Mouse (Mus musculus) left cerebral cortex, postnatal 14 days (tissue): Measurements from ENCODE around the gene Faf1. TPM values are rescaled to one million over a fixed set of nuclear protein-coding genes. Genes with fewer than 3 reads are reported as not detected.

ENCODE experiments used
- DNase-seq, 2 experiments: peaks; one replicate each; pipeline ENCODE4 v3.0.0; 2021 to 2022; ENCODE audit warnings: low spot score in 2 of 2, mixed read lengths in 1 of 2
- intact Hi-C: fragments of 180-260 bp; cut with DNase I; formaldehyde crosslinking; loops from one replicate; pipeline ENCODE4 v1.15.1; 2025
- total RNA-seq, 2 experiments: library from RNA; stranded (reverse); gene quantifications; 2 replicates each; pipeline ENCODE4 v1.2.3; 2021

The Faf1 gene
- total RNA-seq, 2 experiments from 2014 or later, result 23.5 to 26.9 TPM

GRCm38 (mm10) chr4:109983281-109984001, 307.1 kb downstream of the Faf1 start:
- no peak for DNase-seq
- intact Hi-C loops, result loop anchor here (5.0 kb wide), 2 partner anchors 221 to 304 kb away; no protein-coding TSS in a partner anchor

GRCm38 (mm10) chr4:109984011-109984411, 307.6 kb downstream of the Faf1 start:
- intact Hi-C loops, result loop anchor here (5.0 kb wide), 2 partner anchors 222 to 303 kb away; no protein-coding TSS in a partner anchor
- DNase-seq, result no peak

- no peak for DNase-seq
- intact Hi-C loops, result loop anchor here (5.0 kb wide), 2 partner anchors 222 to 303 kb away; no protein-coding TSS in a partner anchor
Observed at GRCm38 (mm10) chr4:109984496-109985423, 308.4 kb downstream of the Faf1 start.

- no peak for DNase-seq
- intact Hi-C loops, result no loop called here
Observed at GRCm38 (mm10) chr4:109985424-109986172, 309.2 kb downstream of the Faf1 start.

GRCm38 (mm10) chr4:109986301-109986700, 309.9 kb downstream of the Faf1 start:
- intact Hi-C loops, result no loop called here
- DNase-seq, result no peak

- intact Hi-C loops, result no loop called here
- no peak for DNase-seq
Observed at GRCm38 (mm10) chr4:109986748-109987355, 310.5 kb downstream of the Faf1 start.

- intact Hi-C loops, result no loop called here
Observed at GRCm38 (mm10) chr4:109987560-109988362, 311.4 kb downstream of the Faf1 start.

GRCm38 (mm10) chr4:109988411-109988810, 312.0 kb downstream of the Faf1 start:
- no peak for DNase-seq
- intact Hi-C loops, result no loop called here

More at GRCm38 (mm10) chr4:109987560-109988362, 311.4 kb downstream of the Faf1 start:
- no peak for DNase-seq

GRCm38 (mm10) chr4:109989213-109989612, 312.8 kb downstream of the Faf1 start:
- no peak for DNase-seq
- intact Hi-C loops, result no loop called here

GRCm38 (mm10) chr4:110006044-110006443, 329.7 kb downstream of the Faf1 start:
- intact Hi-C loops, result no loop called here
- DNase-seq, result no peak

Other genes starting within 250 kb of the Faf1 start
- 100 to 1,000 TPM; 190 to 196 TPM for gene Rnf11, start 191.9 kb upstream of the Faf1 start, total RNA-seq
- gene 4930522H14Rik, start 145.3 kb upstream of the Faf1 start, total RNA-seq, result not detected
- 1 to 10 TPM; 3.1 to 5.7 TPM for gene Cdkn2c, start 9.4 kb upstream of the Faf1 start, total RNA-seq